Mouse (Mus musculus): Measurements from ENCODE around the gene Gm4778. TPM values are rescaled to one million over a fixed set of nuclear protein-coding genes. Genes with fewer than 3 reads are reported as not detected.
"Not testable (repeated sequence)": the region's sequence is repeated elsewhere in the genome, so short reads cannot be mapped to it uniquely, and the experiment has no call there.

The Gm4778 gene
- polyA plus RNA-seq (2015; fragmentation: Nextera tagmentation; extraction: Ambion mirVana): not detected in 2 replicates

GRCm38 (mm10) chr3:94263736-94264135, at the start of gene Gm4778:
Gm4778 (plus strand) TSS chr3:94264036.
- WGBS: 75% methylated on average over 1 of the region's 1 CpGs
- ATAC-seq (ENCODE audit: low FRiP score, low TSS enrichment): not testable (repeated sequence)

GRCm38 (mm10) chr3:94260598-94260997, 3.2 kb upstream of the Gm4778 start:
- Histone ChIP-seq H3K27ac (ENCODE audit: low read length) (no peak overlapping the region), H3K4me1 (ENCODE audit: insufficient read depth, low read length) (no peaks in the 10 kb centered on the region), H3K4me3 (ENCODE audit: low read length) (no peak overlapping the region), H3K4me2 (replicated peaks; ENCODE audit: low read depth, low read length) (no peak overlapping the region), H3K36me3 (ENCODE audit: insufficient read depth, low read length) (no peaks in the 10 kb centered on the region), H3K27me3 (ENCODE audit: insufficient read depth, low read length) (no peaks in the 10 kb centered on the region), H3K9me3 (ENCODE audit: low read length) (no peaks in the 10 kb centered on the region), H3K9ac (replicated peaks; ENCODE audit: low read length) (no peak overlapping the region)
- 48% methylated on average over 6 of the region's 6 CpGs for WGBS
- ATAC-seq (ENCODE audit: low FRiP score, low TSS enrichment): no peak

More at GRCm38 (mm10) chr3:94263736-94264135, at the start of gene Gm4778:
- H3K4me1 ChIP-seq (ENCODE audit: insufficient read depth, low read length); H3K9ac ChIP-seq (replicated peaks; ENCODE audit: low read length); H3K36me3 ChIP-seq (ENCODE audit: insufficient read depth, low read length); H3K4me3 ChIP-seq (ENCODE audit: low read length); H3K9me3 ChIP-seq (ENCODE audit: low read length); H3K27me3 ChIP-seq (ENCODE audit: insufficient read depth, low read length); H3K4me2 ChIP-seq (replicated peaks; ENCODE audit: low read depth, low read length); H3K27ac ChIP-seq (ENCODE audit: low read length): not testable (repeated sequence)

GRCm38 (mm10) chr3:94275991-94276390, 12.2 kb downstream of the Gm4778 start:
- no peak overlapping the region for H3K9ac ChIP-seq (replicated peaks; ENCODE audit: low read length)
- H3K4me2 ChIP-seq (replicated peaks; ENCODE audit: low read depth, low read length): no peak overlapping the region
- no peak overlapping the region for H3K27ac ChIP-seq (ENCODE audit: low read length)
- H3K9me3 ChIP-seq (ENCODE audit: low read length): no peaks in the 10 kb centered on the region
- 89% methylated on average over 11 of the region's 11 CpGs for WGBS
- no peak overlapping the region for H3K4me3 ChIP-seq (ENCODE audit: low read length)
- H3K27me3 ChIP-seq (ENCODE audit: insufficient read depth, low read length): no peaks in the 10 kb centered on the region
- ATAC-seq (ENCODE audit: low FRiP score, low TSS enrichment): 0 out of 2 replicates have a peak, but pooled peaks have one; percentile 15
- no peaks in the 10 kb centered on the region for H3K36me3 ChIP-seq (ENCODE audit: insufficient read depth, low read length)
- no peaks in the 10 kb centered on the region for H3K4me1 ChIP-seq (ENCODE audit: insufficient read depth, low read length)

- no peaks in the 10 kb centered on the region for H3K27me3 ChIP-seq (ENCODE audit: insufficient read depth, low read length)
- no peak overlapping the region for H3K9ac ChIP-seq (replicated peaks; ENCODE audit: low read length)
- peaks cover 6% of the 10 kb centered on the region; the same call in 1 of the 2 replicates for H3K4me1 ChIP-seq (ENCODE audit: insufficient read depth, low read length)
- H3K9me3 ChIP-seq (ENCODE audit: low read length): no peaks in the 10 kb centered on the region
- WGBS: 54% methylated on average over 1 of the region's 1 CpGs
- H3K27ac ChIP-seq (ENCODE audit: low read length): no peak overlapping the region
- no peak overlapping the region for H3K4me3 ChIP-seq (ENCODE audit: low read length)
- no peaks in the 10 kb centered on the region for H3K36me3 ChIP-seq (ENCODE audit: insufficient read depth, low read length)
- ATAC-seq (ENCODE audit: low FRiP score, low TSS enrichment): no peak
- H3K4me2 ChIP-seq (replicated peaks; ENCODE audit: low read depth, low read length): no peak overlapping the region
These were observed 41.6 kb downstream of the Gm4778 start for GRCm38 (mm10) chr3:94305457-94305856.

GRCm38 (mm10) chr3:94306975-94307374, 43.1 kb downstream of the Gm4778 start:
- ATAC-seq (ENCODE audit: low FRiP score, low TSS enrichment): no peak
- Histone ChIP-seq H3K36me3 (ENCODE audit: insufficient read depth, low read length) (no peaks in the 10 kb centered on the region), H3K27me3 (ENCODE audit: insufficient read depth, low read length) (no peaks in the 10 kb centered on the region), H3K9me3 (ENCODE audit: low read length) (no peaks in the 10 kb centered on the region), H3K27ac (ENCODE audit: low read length) (no peak overlapping the region), H3K4me2 (replicated peaks; ENCODE audit: low read depth, low read length) (no peak overlapping the region), H3K9ac (replicated peaks; ENCODE audit: low read length) (no peak overlapping the region), H3K4me3 (ENCODE audit: low read length) (no peak overlapping the region), H3K4me1 (ENCODE audit: insufficient read depth, low read length) (peaks cover 12% of the 10 kb centered on the region)

- H3K4me2 ChIP-seq (replicated peaks; ENCODE audit: low read depth, low read length): peak within 1 kb of the TSS; percentile 70
- H3K27ac ChIP-seq (ENCODE audit: low read length): peak within 1 kb of the TSS; percentile 89
- WGBS: 2% methylated on average over 47 of the region's 47 CpGs
- H3K9ac ChIP-seq (replicated peaks; ENCODE audit: low read length): peak within 1 kb of the TSS; percentile 78
- H3K9me3 ChIP-seq (ENCODE audit: low read length): no peaks in the 10 kb centered on the region
- peak within 1 kb of the TSS; percentile 67 for H3K4me3 ChIP-seq (ENCODE audit: low read length)
- ATAC-seq (ENCODE audit: low FRiP score, low TSS enrichment): peak; percentile 100
- H3K4me1 ChIP-seq (ENCODE audit: insufficient read depth, low read length): peaks cover 12% of the 10 kb centered on the region
- H3K36me3 ChIP-seq (ENCODE audit: insufficient read depth, low read length): no peaks in the 10 kb centered on the region
- no peaks in the 10 kb centered on the region for H3K27me3 ChIP-seq (ENCODE audit: insufficient read depth, low read length)
These were observed 46.0 kb downstream of the Gm4778 start, which contains the start of gene Them4 for GRCm38 (mm10) chr3:94309633-94310363. Them4 (plus strand) TSS chr3:94310089.

- H3K4me3 ChIP-seq (ENCODE audit: low read length): peak overlapping the region; percentile 67
- peak overlapping the region; percentile 78 for H3K9ac ChIP-seq (replicated peaks; ENCODE audit: low read length)
- no peaks in the 10 kb centered on the region for H3K9me3 ChIP-seq (ENCODE audit: low read length)
- no peak for ATAC-seq (ENCODE audit: low FRiP score, low TSS enrichment)
- H3K4me2 ChIP-seq (replicated peaks; ENCODE audit: low read depth, low read length): peak overlapping the region; percentile 70
- H3K36me3 ChIP-seq (ENCODE audit: insufficient read depth, low read length): no peaks in the 10 kb centered on the region
- H3K27ac ChIP-seq (ENCODE audit: low read length): peak overlapping the region; percentile 89
- H3K4me1 ChIP-seq (ENCODE audit: insufficient read depth, low read length): peaks cover 12% of the 10 kb centered on the region
- WGBS: 47% methylated on average over 7 of the region's 7 CpGs
- no peaks in the 10 kb centered on the region for H3K27me3 ChIP-seq (ENCODE audit: insufficient read depth, low read length)
These were observed 46.7 kb downstream of the Gm4778 start for GRCm38 (mm10) chr3:94310491-94310890.

GRCm38 (mm10) chr3:94310911-94311310, 47.1 kb downstream of the Gm4778 start:
- peak overlapping the region; percentile 12; the same call in 1 of the 2 replicates for H3K9ac ChIP-seq (replicated peaks; ENCODE audit: low read length)
- WGBS: 68% methylated on average over 6 of the region's 6 CpGs

GRCm38 (mm10) chr3:94311376-94311775, 47.5 kb downstream of the Gm4778 start:
- no peaks in the 10 kb centered on the region for H3K27me3 ChIP-seq (ENCODE audit: insufficient read depth, low read length)
- no peaks in the 10 kb centered on the region for H3K36me3 ChIP-seq (ENCODE audit: insufficient read depth, low read length)
- 81% methylated on average over 4 of the region's 4 CpGs for WGBS
- ATAC-seq (ENCODE audit: low FRiP score, low TSS enrichment): no peak
- H3K9ac ChIP-seq (replicated peaks; ENCODE audit: low read length): no peak overlapping the region
- peaks cover 12% of the 10 kb centered on the region for H3K4me1 ChIP-seq (ENCODE audit: insufficient read depth, low read length)
- no peak overlapping the region for H3K27ac ChIP-seq (ENCODE audit: low read length)
- no peaks in the 10 kb centered on the region for H3K9me3 ChIP-seq (ENCODE audit: low read length)
- H3K4me3 ChIP-seq (ENCODE audit: low read length): 0 out of 2 replicates have a peak overlapping the region, but pooled peaks have one; percentile 67
- peak overlapping the region; percentile 70; the same call in 1 of the 2 replicates for H3K4me2 ChIP-seq (replicated peaks; ENCODE audit: low read depth, low read length)

More at GRCm38 (mm10) chr3:94310911-94311310, 47.1 kb downstream of the Gm4778 start:
- peak overlapping the region; percentile 67 for H3K4me3 ChIP-seq (ENCODE audit: low read length)
- H3K36me3 ChIP-seq (ENCODE audit: insufficient read depth, low read length): no peaks in the 10 kb centered on the region
- H3K4me2 ChIP-seq (replicated peaks; ENCODE audit: low read depth, low read length): peak overlapping the region; percentile 70
- H3K27ac ChIP-seq (ENCODE audit: low read length): no peak overlapping the region; the same call in 1 of the 2 replicates
- no peak for ATAC-seq (ENCODE audit: low FRiP score, low TSS enrichment)
- H3K4me1 ChIP-seq (ENCODE audit: insufficient read depth, low read length): peaks cover 12% of the 10 kb centered on the region
- H3K9me3 ChIP-seq (ENCODE audit: low read length): no peaks in the 10 kb centered on the region
- no peaks in the 10 kb centered on the region for H3K27me3 ChIP-seq (ENCODE audit: insufficient read depth, low read length)
